Mouse (Mus musculus): ENCODE data around the gene Nif3l1.

The Nif3l1 gene

GRCm38 (mm10) chr1:58445143-58445722, at the start of gene Nif3l1, which contains the start of gene Ppil3:
Gene Nif3l1 (plus strand): TSS chr1:58445151.
Gene Ppil3 (minus strand): TSS chr1:58445486.
- peak; percentile 96 for DNase-seq (ENCODE audit: low read depth, low spot score)

DNA sequence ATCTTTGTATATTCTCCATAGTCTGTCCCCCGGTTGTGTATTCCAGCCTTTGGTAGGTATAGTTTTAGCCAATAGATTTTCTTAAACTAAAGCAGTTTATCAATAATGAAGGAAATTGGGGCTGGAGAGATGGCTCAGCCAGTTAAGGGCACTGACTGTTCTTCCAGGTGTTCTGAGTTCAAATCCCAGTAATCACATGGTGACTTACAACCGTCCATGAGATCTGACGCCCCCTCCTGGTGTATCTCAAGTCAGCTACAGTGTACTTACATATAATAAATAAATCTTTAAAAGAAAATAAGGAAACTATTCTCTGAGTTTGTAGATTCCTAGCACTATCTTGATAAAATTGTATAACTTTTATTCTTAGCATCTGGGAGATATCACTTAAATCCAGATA, 49.6 kb upstream of the Nif3l1 start:
- no peak for DNase-seq (ENCODE audit: low read depth, low spot score)

- DNase-seq (ENCODE audit: low read depth, low spot score): peak; percentile 58
These were observed 48.8 kb upstream of the Nif3l1 start for GRCm38 (mm10) chr1:58396179-58396578.

DNA sequence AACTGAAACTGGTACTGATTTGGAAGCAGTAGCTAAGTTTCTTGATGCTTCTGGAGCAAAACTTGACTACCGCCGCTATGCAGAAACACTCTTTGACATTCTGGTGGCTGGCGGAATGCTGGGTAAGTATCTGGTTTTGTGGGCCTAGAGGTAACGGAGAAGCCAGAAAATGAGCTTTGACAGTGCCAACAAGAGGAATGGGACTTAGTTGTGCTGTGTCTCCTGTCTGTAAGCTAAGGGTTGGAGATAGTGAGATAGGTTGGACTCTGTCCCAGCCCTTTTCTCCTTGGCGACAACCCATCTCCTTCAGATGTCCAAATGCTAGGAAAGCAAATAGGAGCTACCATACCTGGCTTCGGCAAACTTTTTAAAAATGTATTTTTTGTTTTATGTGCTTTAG, 47.2 kb upstream of the Nif3l1 start:
- no peak for DNase-seq (ENCODE audit: low read depth, low spot score)

- DNase-seq (ENCODE audit: low read depth, low spot score): no peak
These were observed 43.6 kb upstream of the Nif3l1 start for GRCm38 (mm10) chr1:58401396-58401795.

- no peak for DNase-seq (ENCODE audit: low read depth, low spot score)
These were observed 41.2 kb upstream of the Nif3l1 start for GRCm38 (mm10) chr1:58403745-58404144.

DNA sequence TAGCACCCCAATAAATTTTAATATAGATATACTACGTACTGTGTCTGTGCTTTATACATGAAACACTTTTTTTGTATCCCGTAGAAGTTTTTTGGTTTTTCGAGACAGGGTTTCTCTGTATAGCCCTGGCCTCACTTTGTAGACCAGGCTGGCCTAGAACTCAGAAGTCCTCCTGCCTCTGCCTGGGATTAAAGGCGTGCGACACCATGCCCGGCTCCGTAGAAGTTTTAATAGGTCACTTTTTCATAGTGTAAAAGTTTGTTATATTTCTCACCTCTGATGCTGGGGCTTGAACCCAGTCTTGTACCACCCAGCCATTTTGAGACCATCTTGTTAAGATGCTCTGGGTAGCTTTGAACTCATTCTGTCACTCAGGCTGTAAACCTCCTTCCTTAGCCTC, 37.6 kb upstream of the Nif3l1 start:
- DNase-seq (ENCODE audit: low read depth, low spot score): no peak

- DNase-seq (ENCODE audit: low read depth, low spot score): no peak
These were observed 36.8 kb upstream of the Nif3l1 start for GRCm38 (mm10) chr1:58408141-58408540.

DNA sequence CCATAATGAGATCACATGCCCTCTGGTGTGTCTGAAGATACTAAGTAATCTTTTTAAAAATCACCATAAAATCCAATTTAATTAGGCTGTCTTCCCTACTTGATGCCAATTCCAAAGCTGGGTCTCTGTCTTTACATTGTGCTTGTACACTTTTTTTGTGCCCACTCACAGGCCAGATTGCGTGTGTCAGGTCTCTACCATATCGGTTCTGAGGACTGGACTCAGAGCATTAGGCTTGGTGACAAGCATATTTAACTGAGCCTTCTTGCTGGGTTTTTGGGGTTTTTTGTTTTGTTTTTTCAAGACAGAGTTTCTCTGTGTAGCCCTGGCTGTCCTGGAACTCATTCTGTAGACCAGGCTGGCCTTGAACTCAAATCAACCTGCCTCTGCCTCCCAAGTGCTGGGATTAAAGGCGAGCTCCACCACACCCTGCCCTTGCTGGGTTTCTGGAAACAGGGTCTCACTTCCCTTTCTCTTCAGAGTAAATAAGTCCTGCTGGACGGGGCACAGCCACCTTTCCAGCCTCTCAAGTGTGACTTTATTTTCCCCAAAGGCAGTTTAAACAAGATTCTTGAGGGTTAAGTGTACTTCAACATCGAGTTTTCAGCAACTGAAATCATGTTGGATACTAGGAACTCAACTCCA, 35.3 kb upstream of the Nif3l1 start:
- no peak for DNase-seq (ENCODE audit: low read depth, low spot score)

DNA sequence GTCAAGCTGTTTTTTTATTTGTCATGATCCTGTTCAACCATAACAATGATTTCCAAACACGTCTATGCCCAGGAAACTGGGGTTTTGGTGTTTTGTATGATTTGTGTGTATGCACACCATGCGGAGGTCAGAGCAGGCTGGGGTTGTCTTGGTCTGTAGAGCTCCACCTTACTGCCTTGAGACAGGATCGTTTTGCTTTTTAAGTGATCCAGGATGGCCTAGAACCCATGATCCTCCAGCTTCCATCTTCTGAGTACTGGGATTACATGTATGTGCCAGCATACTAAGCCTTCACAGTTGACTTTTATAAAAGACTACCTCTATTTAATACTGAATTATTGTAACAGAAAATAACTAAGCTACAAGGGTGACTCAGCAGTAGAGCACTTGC, 34.8 kb upstream of the Nif3l1 start:
- no peak for DNase-seq (ENCODE audit: low read depth, low spot score)

GRCm38 (mm10) chr1:58410776-58411175, 34.2 kb upstream of the Nif3l1 start:
- no peak for DNase-seq (ENCODE audit: low read depth, low spot score)

DNA sequence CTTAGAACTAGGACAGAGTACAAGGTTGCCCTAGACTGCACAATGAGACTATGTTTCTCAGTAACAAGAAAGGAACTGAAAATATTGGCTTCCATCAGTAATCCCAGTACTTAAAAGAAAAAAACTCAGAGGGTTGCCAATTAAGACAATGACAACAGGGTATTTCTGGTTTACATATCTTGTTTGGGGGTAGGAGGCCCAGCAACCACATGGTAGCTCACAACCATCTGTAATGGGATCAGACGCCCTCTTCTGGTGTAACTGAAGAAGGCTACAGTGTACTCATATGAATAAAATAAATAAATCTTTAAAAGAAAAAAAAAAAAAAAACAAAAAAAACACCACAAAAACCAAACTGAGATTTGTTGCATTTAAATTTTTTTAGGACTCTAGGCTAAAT, 29.5 kb upstream of the Nif3l1 start:
- DNase-seq (ENCODE audit: low read depth, low spot score): peak; percentile 54

DNA sequence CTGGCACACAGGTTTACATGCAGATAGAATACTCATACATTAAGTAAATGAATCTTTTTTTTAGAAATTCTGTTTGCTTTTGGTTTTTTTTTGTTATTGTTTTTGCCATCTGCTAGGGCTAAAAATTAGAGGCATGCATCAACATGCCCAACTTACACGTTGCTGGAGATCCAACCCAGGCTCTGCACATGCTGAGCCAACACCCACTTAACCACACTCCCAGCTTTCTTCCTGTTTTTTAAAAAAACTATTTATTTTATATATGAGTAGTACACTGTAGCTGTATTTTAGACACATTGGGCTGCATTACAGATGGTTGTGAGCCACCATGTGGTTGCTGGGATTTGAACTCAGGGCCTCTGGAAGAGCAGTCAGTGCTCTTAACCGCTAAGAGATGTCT, 28.9 kb upstream of the Nif3l1 start:
- no peak for DNase-seq (ENCODE audit: low read depth, low spot score)

DNA sequence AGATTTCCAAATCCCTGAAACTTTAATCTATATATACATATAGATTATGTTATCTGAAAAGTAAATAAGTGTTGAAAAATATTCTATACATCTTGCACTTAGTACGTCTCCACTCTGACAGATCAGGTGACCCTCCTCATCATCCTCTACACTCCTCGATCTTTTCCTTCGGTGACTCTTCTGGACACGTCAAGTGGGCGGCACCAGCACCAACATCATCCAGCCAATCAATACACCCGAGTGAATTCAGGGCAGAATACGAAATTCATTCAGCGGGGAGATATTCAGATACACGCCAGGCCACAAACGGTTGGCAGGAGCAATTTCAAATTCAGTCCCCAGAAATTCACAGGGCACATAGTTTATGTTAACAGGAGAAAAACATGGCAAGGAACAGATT, 24.9 kb upstream of the Nif3l1 start:
- DNase-seq (ENCODE audit: low read depth, low spot score): no peak

GRCm38 (mm10) chr1:58420961-58421360, 24.0 kb upstream of the Nif3l1 start:
- DNase-seq (ENCODE audit: low read depth, low spot score): peak; percentile 55

DNA sequence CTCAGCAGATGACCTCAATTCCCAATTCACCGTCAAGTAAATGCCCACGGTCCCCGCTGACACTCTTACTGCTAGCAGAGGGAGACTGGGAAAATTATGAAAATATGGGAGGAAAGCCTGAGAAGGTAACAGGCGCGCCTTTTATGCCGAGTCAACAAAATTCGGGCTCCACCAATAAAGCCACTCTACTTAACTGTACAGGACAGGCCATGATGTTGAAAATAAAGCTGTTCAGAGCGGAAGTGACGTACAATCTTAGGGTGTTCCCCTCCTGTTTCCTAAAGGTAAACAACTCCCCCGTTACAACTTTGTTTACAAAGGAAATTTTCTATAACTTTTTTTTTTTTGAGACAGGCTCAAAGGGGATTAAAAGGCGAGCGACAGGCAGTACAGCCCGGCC, 22.1 kb upstream of the Nif3l1 start:
- peak; percentile 86 for DNase-seq (ENCODE audit: low read depth, low spot score)

GRCm38 (mm10) chr1:58423371-58424248, 21.3 kb upstream of the Nif3l1 start, which contains the start of gene Clk1:
Gene Clk1 (minus strand): TSS chr1:58424066.
- peak; percentile 96 for DNase-seq (ENCODE audit: low read depth, low spot score)

DNA sequence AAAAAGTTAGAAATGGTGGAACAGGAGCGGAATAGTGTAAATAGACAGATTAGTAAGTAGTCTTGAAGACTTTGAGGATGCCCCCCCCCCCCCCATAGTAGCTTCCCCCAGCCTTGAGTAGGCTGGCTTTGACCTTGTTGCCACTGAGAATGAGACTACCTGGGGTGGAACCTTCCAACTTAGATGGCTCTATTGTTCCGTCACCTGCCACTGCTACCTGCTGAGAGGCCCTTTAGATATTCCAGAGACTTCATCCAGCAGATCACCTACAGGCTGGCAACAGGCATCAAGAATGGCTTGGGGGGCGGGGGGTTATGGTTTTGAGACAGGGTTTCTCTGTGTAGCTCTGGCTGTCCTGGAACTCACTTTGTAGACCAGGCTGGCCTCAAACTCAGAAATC, 20.4 kb upstream of the Nif3l1 start:
- no peak for DNase-seq (ENCODE audit: low read depth, low spot score)

- DNase-seq (ENCODE audit: low read depth, low spot score): peak; percentile 41
These were observed 260 bp upstream of the Nif3l1 start for GRCm38 (mm10) chr1:58444691-58445090.

DNA sequence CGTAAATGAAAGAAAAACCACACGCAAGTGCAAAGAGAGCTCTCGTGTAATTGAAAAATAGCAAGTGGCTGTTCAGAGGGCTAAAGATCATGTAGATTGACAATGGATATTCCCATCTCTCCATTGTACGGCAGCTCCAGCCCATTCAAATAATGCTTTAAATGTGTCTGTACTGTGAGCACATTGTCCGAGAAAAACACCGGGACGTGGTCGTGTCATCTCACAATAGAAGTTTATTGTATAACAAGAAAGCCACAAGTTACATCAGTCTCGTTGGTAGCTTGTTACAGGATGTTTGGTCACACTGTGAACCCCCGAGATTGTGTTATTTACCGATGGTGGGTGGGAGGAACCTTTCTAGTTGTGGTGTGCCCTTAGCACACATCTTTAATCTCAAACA, 910 bp downstream of the Nif3l1 start:
- DNase-seq (ENCODE audit: low read depth, low spot score): no peak

DNA sequence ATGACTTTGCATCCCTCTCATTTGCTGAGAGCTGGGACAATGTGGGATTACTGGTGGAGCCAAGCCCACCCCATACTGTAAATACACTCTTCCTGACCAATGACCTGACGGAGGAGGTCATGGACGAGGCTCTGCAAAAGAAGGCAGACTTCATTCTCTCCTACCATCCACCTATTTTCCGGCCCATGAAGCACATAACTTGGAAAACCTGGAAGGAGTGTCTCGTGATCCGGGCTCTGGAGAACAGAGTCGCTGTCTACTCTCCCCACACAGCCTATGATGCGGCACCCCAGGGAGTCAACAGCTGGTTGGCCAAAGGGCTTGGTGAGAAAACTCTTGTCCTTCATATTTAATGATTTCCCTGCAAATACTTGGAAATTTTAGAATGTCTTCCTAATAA, 2.8 kb downstream of the Nif3l1 start:
- DNase-seq (ENCODE audit: low read depth, low spot score): no peak

- DNase-seq (ENCODE audit: low read depth, low spot score): peak; percentile 19
These were observed 3.4 kb downstream of the Nif3l1 start for GRCm38 (mm10) chr1:58448396-58448795.

GRCm38 (mm10) chr1:58454316-58454715, 9.4 kb downstream of the Nif3l1 start:
- DNase-seq (ENCODE audit: low read depth, low spot score): no peak

All from 3T3-L1 (cell line).